Mouse (Mus musculus) 3T3-L1 (cell line): ENCODE data around the gene Cdcp1.

ENCODE experiments used
- DNase-seq: peaks from one replicate; pipeline ENCODE4 v3.0.0-alpha.2; 2015; ENCODE audit warnings: low read depth, low spot score

Gene Cdcp1

DNA sequence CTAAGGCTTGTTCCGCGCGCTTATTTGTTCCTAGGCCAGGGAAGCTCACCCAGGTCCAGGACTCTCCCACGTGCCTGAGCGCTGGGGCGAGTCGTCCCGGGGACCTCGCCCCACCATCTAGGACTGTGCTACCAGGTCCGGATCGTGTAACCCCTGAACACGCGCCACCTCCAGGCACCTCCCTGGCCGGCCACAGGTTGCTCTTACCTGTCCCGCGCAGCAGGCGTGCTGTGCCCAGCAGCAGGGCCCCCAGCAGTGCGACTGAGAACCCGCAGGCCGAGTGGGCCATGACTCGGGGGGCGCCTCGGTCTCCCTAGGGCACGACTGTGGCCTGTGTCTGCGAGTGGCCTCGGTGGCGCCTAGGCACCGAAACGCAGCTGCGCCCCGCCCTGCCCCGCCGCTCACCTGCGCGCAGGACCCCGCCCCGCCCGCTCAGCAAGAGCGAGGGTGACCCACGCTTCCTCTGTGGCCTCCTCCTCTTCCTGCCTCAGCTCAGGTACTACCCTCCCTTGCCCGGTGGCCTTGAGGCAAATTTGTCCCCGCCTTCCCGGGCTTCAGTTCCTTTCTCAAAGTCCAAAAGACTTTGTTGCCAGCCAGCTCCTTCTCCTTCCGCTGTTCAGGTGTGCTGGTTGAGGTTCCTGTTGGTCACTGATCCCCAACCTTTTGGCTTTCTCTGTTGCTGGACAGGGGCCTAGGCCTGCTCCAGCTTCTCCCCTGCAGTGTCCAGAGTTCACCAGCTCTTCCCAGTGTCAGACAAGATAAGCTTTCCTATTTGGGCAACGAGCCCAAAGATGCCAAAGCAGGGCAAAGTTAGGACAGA is at the start of gene Cdcp1:
Gene Cdcp1 (minus strand): TSS at position 418 of the 820 bp plus-strand sequence.
- DNase-seq: no peak

DNA sequence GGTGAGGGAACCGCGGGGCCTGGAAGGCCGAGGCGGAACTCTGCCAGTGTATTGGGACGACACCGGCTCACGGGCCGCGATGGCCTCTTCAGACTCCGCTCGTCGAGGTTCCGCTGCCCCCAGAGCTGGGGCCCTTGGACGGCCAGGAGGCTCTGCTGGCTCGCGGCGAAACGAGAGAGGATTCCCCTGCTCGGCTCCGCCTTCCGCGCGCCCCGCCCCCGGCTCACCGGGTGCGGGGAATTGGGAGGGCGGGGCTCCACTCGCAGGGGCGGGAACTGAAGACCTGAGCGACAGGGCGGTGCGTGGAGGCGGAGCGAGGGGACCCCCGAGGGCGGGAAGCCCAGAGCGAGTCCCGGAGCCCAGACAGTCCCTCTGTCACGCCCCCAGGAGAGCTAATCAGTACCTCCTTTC is 44.8 kb upstream of the Cdcp1 start, which contains the start of gene Tmem158:
Gene Tmem158 (minus strand): TSS at position 154 of the 411 bp plus-strand sequence.
- peak; percentile 68 for DNase-seq

GRCm38 (mm10) chr9:123259896-123260610 is 44.2 kb upstream of the Cdcp1 start:
- peak; percentile 82 for DNase-seq

DNA sequence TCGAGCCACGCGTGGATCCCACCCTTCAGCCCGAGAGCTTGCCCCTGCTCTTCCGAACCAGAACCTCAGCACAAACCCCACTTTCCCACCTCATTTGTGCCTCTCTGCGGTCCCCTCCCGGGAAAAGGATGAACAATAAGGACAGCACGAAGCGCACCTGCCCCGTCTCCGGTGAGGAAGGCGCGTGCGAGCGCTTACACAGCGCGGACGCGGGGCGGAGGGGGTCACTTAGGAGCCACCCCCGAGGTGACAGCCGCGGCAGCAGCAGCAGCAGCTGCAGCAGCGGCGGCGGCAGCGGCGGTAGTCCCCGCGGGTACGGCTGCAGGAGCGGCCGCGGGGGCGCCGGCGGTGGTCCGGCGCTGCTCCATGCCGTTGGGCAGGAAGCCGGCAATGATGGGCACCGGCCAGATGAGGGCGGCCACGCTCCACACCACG is 43.6 kb upstream of the Cdcp1 start:
- no peak for DNase-seq

- no peak for DNase-seq
These were observed 43.0 kb upstream of the Cdcp1 start for GRCm38 (mm10) chr9:123258796-123259195.

- no peak for DNase-seq
These were observed 39.9 kb upstream of the Cdcp1 start for GRCm38 (mm10) chr9:123255736-123256135.

GRCm38 (mm10) chr9:123247992-123248391 is 32.2 kb upstream of the Cdcp1 start:
- no peak for DNase-seq

DNA sequence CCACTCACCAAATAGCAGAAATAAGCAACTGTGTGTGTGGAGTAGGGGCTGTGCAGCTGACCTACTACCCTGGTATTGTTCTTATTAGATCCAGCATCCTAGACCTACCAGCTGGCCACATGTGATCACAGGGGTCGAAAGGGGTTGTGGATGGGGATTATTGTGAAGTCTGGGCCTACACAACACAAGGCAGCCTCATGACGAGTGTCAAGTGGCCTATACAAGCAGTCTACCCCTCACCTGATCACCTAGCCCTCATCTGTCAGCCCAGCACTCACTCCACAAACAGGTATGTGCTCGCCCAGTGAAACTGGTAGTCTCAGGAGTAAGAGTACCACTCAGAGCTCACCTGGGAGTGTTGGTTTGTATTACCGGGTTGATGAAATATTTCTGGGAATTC is 29.3 kb upstream of the Cdcp1 start:
- no peak for DNase-seq

DNA sequence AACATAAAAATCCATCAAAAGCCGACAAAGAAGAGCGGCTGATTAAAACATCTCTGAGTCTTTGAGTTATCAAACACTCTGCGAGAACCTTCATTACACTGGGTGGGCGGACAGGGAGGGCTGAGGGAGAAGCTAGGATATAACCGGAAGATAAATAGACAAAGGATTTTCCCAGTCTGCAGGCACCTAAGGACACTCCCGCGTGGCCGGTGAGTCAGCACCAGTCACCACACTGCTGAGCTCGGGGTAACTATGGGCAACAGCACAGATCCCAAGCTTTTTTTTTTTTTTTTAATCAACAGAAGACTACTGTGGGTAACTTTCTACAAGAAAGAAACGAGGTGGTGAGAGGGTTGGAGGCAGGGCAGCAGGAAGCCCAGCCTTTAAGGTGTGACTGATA is 28.1 kb upstream of the Cdcp1 start:
- DNase-seq: peak; percentile 93

DNA sequence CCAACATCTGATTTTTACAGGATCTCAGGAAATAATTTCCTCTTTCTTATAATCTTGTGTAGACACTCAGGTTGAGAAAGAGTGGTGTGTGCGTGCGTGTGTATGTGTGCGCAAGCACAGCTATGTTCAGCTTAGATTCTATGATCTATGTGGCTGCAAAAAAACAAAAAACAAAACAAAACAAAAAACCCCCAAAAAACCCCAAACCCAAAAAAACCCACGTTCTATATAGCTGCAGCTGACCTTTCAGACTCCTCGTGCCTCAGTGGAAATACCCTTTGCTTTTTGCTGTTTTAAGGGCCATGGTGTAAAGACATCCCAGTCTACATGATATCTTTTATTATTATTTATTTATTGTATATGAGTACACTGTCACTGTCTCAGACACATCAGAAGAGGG is 25.4 kb upstream of the Cdcp1 start:
- DNase-seq: no peak

GRCm38 (mm10) chr9:123240751-123241150 is 24.9 kb upstream of the Cdcp1 start:
- no peak for DNase-seq

GRCm38 (mm10) chr9:123240271-123240670 is 24.4 kb upstream of the Cdcp1 start:
- no peak for DNase-seq

- DNase-seq: no peak
These were observed 23.8 kb upstream of the Cdcp1 start for GRCm38 (mm10) chr9:123239651-123240050.

DNA sequence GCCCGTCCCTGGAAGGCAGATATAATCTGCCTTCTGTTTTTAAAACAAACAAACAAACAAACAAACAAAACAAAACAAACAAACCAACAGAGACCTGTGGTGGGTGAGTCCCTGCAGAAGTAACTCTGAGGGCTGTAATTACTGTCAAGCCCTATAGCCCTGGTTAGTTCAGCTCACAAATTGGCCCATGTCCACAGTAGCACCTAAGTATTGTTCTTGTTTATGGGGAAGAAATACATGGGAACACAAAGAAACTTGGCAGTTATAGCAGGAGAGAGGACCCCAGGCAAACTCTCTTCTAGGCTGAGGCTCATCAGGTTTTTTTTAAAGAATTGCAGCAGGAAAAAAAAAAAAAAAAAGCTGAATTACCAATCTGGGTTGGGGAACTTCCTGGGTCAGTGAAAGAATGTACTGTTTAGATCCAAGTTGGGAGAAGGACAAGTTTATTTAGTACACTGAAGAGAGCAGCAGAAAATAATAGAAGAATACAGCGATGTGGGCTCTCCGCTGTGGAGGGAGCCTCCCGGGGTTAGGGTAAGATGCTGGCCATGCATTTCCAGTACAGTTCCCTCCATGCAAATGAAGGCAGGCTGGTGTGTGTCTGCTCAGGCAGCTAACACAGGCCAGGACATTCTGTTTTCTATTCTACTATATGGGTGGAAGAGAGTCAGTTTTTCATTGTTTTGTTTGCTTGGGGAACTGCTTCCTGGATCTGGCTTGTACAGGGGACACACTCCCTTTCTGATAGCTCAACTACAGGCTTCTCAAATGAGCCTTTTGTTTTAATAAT is 22.6 kb upstream of the Cdcp1 start:
- DNase-seq: no peak

DNA sequence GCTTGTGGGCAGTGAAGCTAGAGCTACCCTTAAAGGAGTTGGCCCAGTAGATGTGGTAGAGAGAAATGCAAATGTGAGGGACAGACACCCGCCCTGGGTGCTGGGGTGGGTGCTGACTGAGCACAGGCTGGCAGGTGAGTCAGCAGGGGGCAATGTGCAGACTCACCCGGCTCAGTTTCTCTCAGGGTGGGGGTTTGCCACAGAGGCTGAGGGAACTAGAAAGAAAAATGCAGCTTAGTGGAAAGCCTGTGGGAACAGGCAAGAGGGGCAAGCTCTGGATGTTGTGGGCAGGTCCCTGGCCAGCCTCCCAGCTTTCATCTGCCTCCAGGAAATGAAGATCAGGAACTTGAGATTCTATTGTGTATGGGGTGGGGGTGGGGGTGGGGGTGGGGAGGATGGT is 21.9 kb upstream of the Cdcp1 start:
- DNase-seq: peak; percentile 80

GRCm38 (mm10) chr9:123235621-123236020 is 19.8 kb upstream of the Cdcp1 start:
- DNase-seq: peak; percentile 67

- no peak for DNase-seq
These were observed 14.0 kb upstream of the Cdcp1 start for GRCm38 (mm10) chr9:123229826-123230225.

DNA sequence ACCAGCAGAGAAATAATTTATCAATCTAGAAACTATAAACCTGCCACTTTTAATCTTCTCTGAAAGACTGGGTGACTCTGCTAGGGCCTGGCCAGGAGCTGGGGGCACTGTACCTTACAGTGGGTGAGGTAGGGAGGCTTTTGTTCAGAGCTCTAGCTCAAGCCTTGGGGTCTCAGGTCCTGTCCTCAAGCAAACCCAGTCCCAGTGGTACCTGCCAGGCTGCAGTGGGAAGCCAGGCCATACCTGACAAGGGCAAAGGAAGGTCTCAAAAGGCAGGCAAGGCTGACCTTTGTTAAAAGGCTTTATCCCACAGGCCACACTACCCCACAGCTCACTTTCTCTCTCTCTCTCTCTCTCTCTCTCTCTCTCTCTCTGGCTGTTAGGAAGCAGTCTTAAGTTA is 12.8 kb upstream of the Cdcp1 start:
- DNase-seq: no peak

DNA sequence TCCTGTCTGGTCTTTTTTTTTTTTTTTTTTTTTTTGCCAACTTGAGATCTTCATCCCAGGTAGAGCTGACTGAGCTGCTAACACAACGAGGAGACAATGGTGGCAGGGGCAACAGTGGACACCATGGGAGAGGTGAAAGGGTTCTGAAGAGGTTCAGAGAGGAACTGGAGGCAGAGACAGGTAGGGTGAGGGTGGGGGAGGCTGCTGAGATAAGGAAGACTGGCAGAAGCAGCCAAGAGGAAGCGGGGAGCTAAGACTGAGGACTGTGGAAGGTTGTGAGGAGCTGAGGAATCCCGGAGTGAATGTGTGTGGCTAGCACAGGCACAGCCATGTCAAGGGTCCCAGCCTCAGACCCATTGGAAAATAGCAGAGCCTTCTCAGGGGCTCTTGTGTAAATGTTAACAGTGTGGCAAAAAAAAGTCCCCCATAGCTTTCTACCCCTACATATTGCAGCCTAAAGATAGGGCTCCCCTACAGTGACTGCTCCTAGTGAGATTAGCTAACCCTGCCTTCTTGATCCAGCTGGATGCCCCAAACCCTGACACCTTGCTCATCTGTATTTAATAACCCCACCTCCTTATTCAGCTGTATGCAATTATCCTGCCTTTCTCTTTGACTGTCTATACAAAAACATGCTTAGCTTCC is 11.4 kb upstream of the Cdcp1 start:
- no peak for DNase-seq

DNA sequence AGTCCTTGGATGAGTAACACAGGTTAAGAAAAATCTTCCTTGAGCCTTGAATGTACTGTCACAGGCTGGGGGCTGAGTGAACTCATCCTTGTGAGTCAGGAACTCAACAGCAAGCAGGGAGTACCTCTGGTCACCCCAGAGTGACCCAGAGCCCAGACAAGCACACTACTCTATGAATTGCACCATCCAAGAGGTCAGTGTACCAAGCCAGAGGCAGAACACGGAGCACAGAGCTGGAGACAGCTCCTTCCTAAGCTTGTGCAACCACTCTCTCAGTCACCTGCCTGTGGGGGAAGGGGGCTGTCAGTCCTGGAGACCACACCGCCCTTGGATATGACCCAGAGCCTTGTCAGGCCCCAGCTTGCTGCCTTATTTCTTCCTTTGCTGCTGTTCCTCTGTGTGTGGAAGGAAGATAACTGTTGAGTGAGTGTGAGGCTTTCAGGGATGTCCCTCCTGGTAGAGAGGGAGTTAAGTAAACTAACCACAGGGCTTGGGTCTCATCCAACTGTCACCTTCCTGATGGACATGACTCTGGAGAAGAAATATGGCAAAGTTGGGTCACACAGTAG is 9.1 kb upstream of the Cdcp1 start:
- DNase-seq: no peak

DNA sequence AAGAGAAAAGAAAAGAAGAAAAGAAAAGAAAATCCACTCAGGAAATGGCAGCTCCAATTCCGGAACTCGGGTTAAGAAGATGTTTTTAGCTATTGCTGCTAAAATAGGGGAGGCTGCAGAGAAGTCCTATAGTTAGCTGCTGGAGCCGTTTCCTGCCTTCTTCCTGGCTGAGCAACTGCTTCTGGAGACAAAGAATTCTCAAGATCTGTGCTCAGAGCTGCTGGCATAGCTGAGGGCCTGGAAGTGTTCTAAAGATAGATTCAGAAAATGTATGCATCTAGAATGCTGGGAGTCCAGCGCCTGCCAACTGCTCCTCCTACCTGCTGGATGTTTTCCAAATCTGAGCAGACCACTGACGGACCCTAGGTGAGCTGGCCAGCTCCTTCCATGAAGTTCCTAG is 4.0 kb upstream of the Cdcp1 start:
- no peak for DNase-seq
